Mouse (Mus musculus) stomach, postnatal 0 days (tissue): ENCODE results near the gene Nsmce4a.

Experiments used
- CTCF ChIP-seq: IDR thresholded peaks from 2 replicates; pipeline ENCODE4 v1.5.1; 2016; ENCODE audit warnings: antibody characterized with exemption, low read depth, mild to moderate bottlenecking, moderate library complexity
- EP300 ChIP-seq: optimal IDR thresholded peaks from 2 replicates; pipeline ENCODE3; 2016; ENCODE audit warnings: antibody characterized with exemption

DNA sequence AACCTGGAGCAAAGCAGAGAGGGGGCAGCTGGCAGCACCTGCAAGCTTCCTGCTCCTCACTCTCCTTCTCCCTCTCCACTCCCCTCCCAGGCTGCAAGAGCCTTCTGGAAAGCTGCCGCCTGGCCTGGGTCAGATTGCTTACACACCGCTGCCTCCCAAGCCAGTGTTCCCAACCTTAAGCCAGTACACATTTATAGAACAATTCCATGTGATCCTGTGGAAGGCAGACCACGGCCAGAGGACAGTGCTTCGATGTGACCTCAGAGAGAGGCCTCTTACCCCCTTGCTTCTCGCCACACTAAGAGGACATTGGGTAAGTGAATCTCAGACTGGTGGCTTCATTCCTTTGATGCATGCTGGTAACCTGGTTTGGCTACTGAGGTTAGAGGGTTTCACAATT lies 20.1 kb downstream of the Nsmce4a start:
- no peak for TF ChIP-seq CTCF
- TF ChIP-seq EP300 = no peak
